Mouse (Mus musculus) neural tube, embryonic 10.5 days (tissue): ENCODE results near the gene Ankrd36.

Experiments
- DNase-seq: peaks from one replicate; pipeline ENCODE4 v3.0.0-alpha.2; 2017; ENCODE audit warnings: low spot score; ENCODE audit errors: extremely low spot score

The Ankrd36 gene

GRCm38 (mm10) chr11:5737137-5737536 is 167.7 kb downstream of the Ankrd36 start:
- DNase-seq: no peak
